Mouse (Mus musculus) heart, embryonic 11.5 days (tissue): ENCODE data around the gene Tmem56. TPM values are rescaled to one million over a fixed set of nuclear protein-coding genes. Genes with fewer than 3 reads are reported as not detected.

ENCODE experiments used
- ATAC-seq: fragments of 200-750 bp; cut with Nextera tagmentation; replicated peaks from 2 replicates; pipeline ENCODE4 v1.8.0; 2017; ENCODE audit warnings: moderate library complexity; ENCODE audit not compliant: insufficient number of reproducible peaks, low FRiP score, low TSS enrichment
- H3K27ac ChIP-seq: fragments of 300-500 bp; sonication (generic); 2 replicates; pipeline ENCODE4 v1.5.1; 2014; ENCODE audit warnings: mild to moderate bottlenecking, low read depth, low read length
- H3K27me3 ChIP-seq: fragments of 300-500 bp; sonication (generic); 2 replicates; pipeline ENCODE4 v1.6.1; 2014; ENCODE audit warnings: mild to moderate bottlenecking, low read length, mixed read lengths; ENCODE audit not compliant: control insufficient read depth, insufficient read depth
- H3K36me3 ChIP-seq: fragments of 300-500 bp; sonication (generic); 2 replicates; pipeline ENCODE4 v1.6.1; 2014; ENCODE audit warnings: mild to moderate bottlenecking, low read length, moderate library complexity, mixed read lengths; ENCODE audit not compliant: control insufficient read depth, insufficient read depth
- H3K4me1 ChIP-seq: fragments of 300-500 bp; sonication (generic); 2 replicates; pipeline ENCODE4 v1.6.1; 2014; ENCODE audit warnings: low read length; ENCODE audit not compliant: control insufficient read depth, insufficient read depth
- H3K4me2 ChIP-seq: fragments of 300-500 bp; sonication (generic); 2 replicates; pipeline ENCODE4 v1.6.1; 2014; ENCODE audit warnings: mild to moderate bottlenecking, moderate library complexity
- H3K4me3 ChIP-seq: fragments of 300-500 bp; sonication (generic); 2 replicates; pipeline ENCODE4 v1.5.1; 2014; ENCODE audit warnings: low read depth, low read length
- H3K9ac ChIP-seq: fragments of 300-500 bp; sonication (generic); 2 replicates; pipeline ENCODE4 v1.6.1; 2014; ENCODE audit warnings: mild to moderate bottlenecking, low read depth, low read length, moderate library complexity
- H3K9me3 ChIP-seq: fragments of 300-500 bp; sonication (generic); replicated peaks from 2 replicates; pipeline ENCODE4 v1.6.1; 2016; ENCODE audit warnings: low read length; ENCODE audit not compliant: control insufficient read depth
- WGBS: fragments of 180-500 bp; shearing (Covaris S2); extraction: QIAGEN DNeasy Blood & Tissue Kit; methylation state at CpG from one replicate; pipeline ENCODE4 v1.1.7; 2014; ENCODE audit not compliant: insufficient replicate concordance; 5-methylcytosine and 5-hydroxymethylcytosine counted together
- polyA plus RNA-seq: library from polyadenylated mRNA; unstranded; fragments of >200 nt; fragmentation: Nextera tagmentation; extraction: Ambion mirVana; gene quantifications from 2 replicates; pipeline ENCODE4 v1.2.1, GENCODE M21; 2014

The Tmem56 gene
- polyA plus RNA-seq, 1 experiment from 2014 or later = 2.5 TPM

DNA sequence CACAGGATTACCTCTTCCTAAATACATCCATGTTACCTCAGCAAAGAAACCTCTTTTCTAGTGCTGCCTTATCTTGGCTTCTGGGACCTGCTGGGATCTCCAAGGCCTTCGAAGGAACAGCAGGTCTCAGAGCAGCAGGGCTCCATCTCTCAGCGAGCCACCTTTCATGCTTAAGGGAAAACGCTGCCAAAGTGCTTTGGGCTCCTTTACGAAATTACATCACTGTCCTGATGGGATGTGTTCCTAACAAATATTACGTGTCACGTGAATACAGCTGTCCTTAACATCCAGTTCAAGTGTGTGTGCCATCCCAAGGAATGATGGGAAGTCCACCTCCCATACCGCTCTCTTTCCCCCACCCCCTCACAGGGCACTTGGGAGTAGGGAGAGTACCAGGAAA, 22.9 kb downstream of the Tmem56 start:
- Histone ChIP-seq H3K4me3 (no peak overlapping the region), H3K4me2 (peak overlapping the region; percentile 5; the same call in 1 of the 2 replicates), H3K4me1 (peaks cover 2% of the 10 kb centered on the region; the same call in 1 of the 2 replicates), H3K9ac (no peak overlapping the region), H3K9me3 (no peaks in the 10 kb centered on the region), H3K27me3 (peaks cover 35% of the 10 kb centered on the region), H3K27ac (no peak overlapping the region), H3K36me3 (no peaks in the 10 kb centered on the region)
- ATAC-seq = no peak
- 67% methylated on average over 7 of the region's 7 CpGs for WGBS

GRCm38 (mm10) chr3:121258521-121259478, 24.1 kb downstream of the Tmem56 start:
- 66% methylated on average over 20 of the region's 20 CpGs for WGBS
- Histone ChIP-seq H3K4me1 (peaks cover 2% of the 10 kb centered on the region; the same call in 1 of the 2 replicates), H3K4me2 (no peak overlapping the region; the same call in 1 of the 2 replicates), H3K27ac (no peak overlapping the region), H3K27me3 (peaks cover 29% of the 10 kb centered on the region), H3K36me3 (no peaks in the 10 kb centered on the region), H3K4me3 (no peak overlapping the region), H3K9ac (no peak overlapping the region), H3K9me3 (no peaks in the 10 kb centered on the region)
- no peak for ATAC-seq

DNA sequence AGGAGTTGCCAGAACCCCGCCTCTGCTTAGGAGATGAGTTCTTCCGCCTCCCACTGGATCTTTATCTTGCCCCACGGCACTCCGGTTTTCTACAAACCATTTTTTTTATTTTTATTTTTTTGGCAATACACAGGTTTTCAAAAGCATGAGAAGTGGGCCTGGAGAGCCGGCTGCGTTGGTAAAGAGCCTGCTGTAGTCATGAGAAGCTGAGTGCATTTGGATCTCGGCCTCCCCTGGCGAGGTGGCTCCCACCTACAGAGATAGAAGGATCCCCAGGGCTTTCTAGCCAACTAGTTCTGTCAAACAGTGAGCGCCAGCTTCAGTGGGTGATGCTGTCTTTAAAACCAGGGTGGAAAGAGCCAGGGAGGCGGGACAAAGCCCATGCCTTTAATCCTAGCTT, 25.5 kb downstream of the Tmem56 start:
- H3K4me1 ChIP-seq = no peaks in the 10 kb centered on the region
- 76% methylated on average over 10 of the region's 10 CpGs for WGBS
- H3K4me2 ChIP-seq = no peak overlapping the region
- ATAC-seq = no peak
- no peak overlapping the region for H3K4me3 ChIP-seq
- H3K9me3 ChIP-seq = no peaks in the 10 kb centered on the region
- H3K36me3 ChIP-seq = no peaks in the 10 kb centered on the region
- peaks cover 19% of the 10 kb centered on the region for H3K27me3 ChIP-seq
- H3K9ac ChIP-seq = no peak overlapping the region
- no peak overlapping the region for H3K27ac ChIP-seq

GRCm38 (mm10) chr3:121256131-121256530, 26.8 kb downstream of the Tmem56 start:
- Histone ChIP-seq H3K9me3 (no peaks in the 10 kb centered on the region), H3K27me3 (peaks cover 13% of the 10 kb centered on the region), H3K36me3 (no peaks in the 10 kb centered on the region), H3K4me2 (no peak overlapping the region), H3K9ac (no peak overlapping the region), H3K4me3 (no peak overlapping the region), H3K27ac (no peak overlapping the region), H3K4me1 (no peaks in the 10 kb centered on the region)
- no peak for ATAC-seq
- 84% methylated on average over 8 of the region's 8 CpGs for WGBS

DNA sequence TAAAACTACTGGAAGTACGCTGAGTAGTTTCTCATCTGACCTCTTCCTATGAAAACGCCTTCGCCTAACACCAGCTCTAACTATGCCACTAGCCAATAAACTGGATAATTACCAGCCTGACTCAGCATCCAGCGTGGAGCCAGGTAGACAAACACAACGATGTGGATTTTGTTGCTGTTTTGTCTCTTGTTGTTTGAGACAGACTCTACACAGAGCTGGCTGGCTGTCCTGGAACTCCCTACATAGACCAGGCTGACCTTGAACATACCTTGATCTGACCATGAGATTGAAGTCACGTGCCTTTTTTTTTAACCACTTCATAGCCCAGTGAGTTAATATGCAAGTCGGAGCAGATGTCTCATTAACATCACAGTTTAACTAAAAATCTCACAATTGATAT, 27.4 kb downstream of the Tmem56 start:
- no peak overlapping the region for H3K9ac ChIP-seq
- peaks cover 7% of the 10 kb centered on the region; the same call in 1 of the 2 replicates for H3K27me3 ChIP-seq
- no peaks in the 10 kb centered on the region for H3K9me3 ChIP-seq
- no peak overlapping the region for H3K27ac ChIP-seq
- no peaks in the 10 kb centered on the region for H3K4me1 ChIP-seq
- ATAC-seq = no peak
- H3K36me3 ChIP-seq = no peaks in the 10 kb centered on the region
- 85% methylated on average over 7 of the region's 7 CpGs for WGBS
- H3K4me2 ChIP-seq = no peak overlapping the region
- H3K4me3 ChIP-seq = no peak overlapping the region

- no peak overlapping the region for H3K27ac ChIP-seq
- H3K4me3 ChIP-seq = no peak overlapping the region
- no peak overlapping the region for H3K4me2 ChIP-seq
- WGBS = 73% methylated on average over 19 of the region's 19 CpGs
- ATAC-seq = 0 out of 2 replicates have a peak, but pooled peaks have one; percentile 26
- no peaks in the 10 kb centered on the region for H3K27me3 ChIP-seq
- H3K4me1 ChIP-seq = no peaks in the 10 kb centered on the region
- H3K9ac ChIP-seq = no peak overlapping the region
- no peaks in the 10 kb centered on the region for H3K36me3 ChIP-seq
- H3K9me3 ChIP-seq = no peaks in the 10 kb centered on the region
Measured at GRCm38 (mm10) chr3:121250576-121251433, 32.1 kb downstream of the Tmem56 start.

DNA sequence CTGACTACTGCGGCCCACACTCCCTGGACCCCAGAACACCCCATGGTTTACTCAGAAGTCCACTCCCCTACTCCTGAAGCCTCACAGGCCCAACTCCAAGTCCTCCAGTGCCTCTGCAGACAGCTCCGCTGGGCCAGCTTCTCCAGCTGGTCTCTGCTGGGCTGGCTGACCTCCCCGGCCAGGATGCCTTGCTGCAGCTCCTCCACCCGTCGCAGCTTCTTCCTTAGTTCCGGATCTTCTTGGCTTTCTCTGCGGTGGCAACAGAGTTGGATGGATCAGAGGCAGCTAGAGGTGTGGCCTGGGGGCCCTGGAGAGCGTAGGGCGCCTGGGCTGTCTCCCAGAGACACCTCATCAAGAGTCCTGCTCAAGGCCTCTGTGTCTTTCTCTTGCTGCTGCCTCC, 32.9 kb downstream of the Tmem56 start:
- Histone ChIP-seq H3K4me2 (no peak overlapping the region), H3K36me3 (no peaks in the 10 kb centered on the region), H3K4me3 (no peak overlapping the region), H3K27me3 (no peaks in the 10 kb centered on the region), H3K4me1 (no peaks in the 10 kb centered on the region), H3K9me3 (no peaks in the 10 kb centered on the region), H3K9ac (no peak overlapping the region), H3K27ac (no peak overlapping the region)
- WGBS = 80% methylated on average over 9 of the region's 9 CpGs
- no peak for ATAC-seq

GRCm38 (mm10) chr3:121242941-121243340, 40.0 kb downstream of the Tmem56 start:
- no peak for ATAC-seq
- H3K27me3 ChIP-seq = no peaks in the 10 kb centered on the region
- no peak overlapping the region for H3K9ac ChIP-seq
- H3K4me2 ChIP-seq = no peak overlapping the region
- H3K4me3 ChIP-seq = no peak overlapping the region
- 77% methylated on average over 4 of the region's 4 CpGs for WGBS
- no peak overlapping the region for H3K27ac ChIP-seq
- H3K36me3 ChIP-seq = no peaks in the 10 kb centered on the region
- peaks cover 4% of the 10 kb centered on the region for H3K4me1 ChIP-seq
- no peaks in the 10 kb centered on the region for H3K9me3 ChIP-seq
